Mouse (Mus musculus): ENCODE measurements at regions not wholly inside any gene's neighbourhood (a gene's known extent, or its start where the extent isn't known, plus 50 kb on each side); places are given as distances from the start of the nearest gene placed in this dataset.

DNA sequence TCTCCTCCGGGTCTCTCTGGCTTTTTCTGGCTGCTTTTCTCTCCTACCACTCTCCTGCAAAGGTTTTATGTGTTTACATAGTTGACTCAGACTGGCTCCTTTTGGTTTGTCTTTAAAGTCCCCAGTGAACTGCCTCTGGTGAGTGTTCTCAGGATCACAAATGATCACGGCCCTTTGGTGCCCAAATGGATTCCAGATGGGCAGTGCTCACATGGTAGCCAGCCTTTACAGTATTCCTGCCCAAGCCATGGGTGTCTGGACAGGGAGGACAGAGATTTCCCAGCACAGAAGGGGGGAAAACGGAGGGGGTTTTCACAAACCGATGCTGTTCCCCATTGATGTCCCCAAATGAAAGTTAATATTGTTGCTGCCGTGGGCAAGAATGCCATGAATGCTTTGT is 70.4 kb upstream of the Msx2 start:
- no peaks in the 10 kb centered on the region for H3K36me3 ChIP-seq (ENCODE audit: control insufficient read depth, insufficient read depth, low read length)
- WGBS, result 79% methylated on average over 5 of the region's 5 CpGs
- no peak overlapping the region for H3K4me3 ChIP-seq (ENCODE audit: extremely low read depth, insufficient read depth, insufficient read length)
- no peak for DNase-seq (ENCODE audit: low read depth in 1 of 2, low spot score in 2 of 2)
- H3K27me3 ChIP-seq (ENCODE audit: control insufficient read depth, insufficient read depth, low read length), result no peaks in the 10 kb centered on the region
- TF ChIP-seq POLR2A (IDR thresholded peaks at IDR 0.05; ENCODE audit: low read depth, low read length) (no peak), CTCF (IDR thresholded peaks at IDR 0.05; ENCODE audit: extremely low read depth, insufficient read depth, insufficient read length, insufficient replicate concordance) (no peak)
- H3K4me1 ChIP-seq (ENCODE audit: control insufficient read depth, insufficient read depth, insufficient read length), result no peaks in the 10 kb centered on the region
- no peak overlapping the region for H3K27ac ChIP-seq (ENCODE audit: insufficient read depth, low read length)

DNA sequence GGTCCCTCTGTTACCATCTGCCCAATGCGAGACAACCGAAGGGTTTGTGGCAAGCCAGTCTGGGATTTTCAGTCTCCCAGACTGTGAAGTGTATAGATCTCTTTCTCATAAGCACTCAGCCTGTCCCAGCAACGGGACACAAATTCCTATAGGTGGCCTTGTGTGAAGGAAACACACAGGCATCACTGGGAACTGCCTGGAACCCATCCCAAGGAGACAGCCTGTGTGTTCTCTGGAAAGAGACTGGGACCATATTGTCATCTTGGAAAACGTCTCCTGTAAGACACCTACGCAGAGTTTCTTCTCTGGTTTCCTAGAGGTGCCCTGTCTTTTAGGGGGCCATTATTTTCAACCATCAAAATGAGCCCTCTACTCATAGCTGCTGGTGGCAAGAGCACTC is 66.9 kb upstream of the Msx2 start:
- no peaks in the 10 kb centered on the region for H3K27me3 ChIP-seq (ENCODE audit: control insufficient read depth, insufficient read depth, low read length)
- no peaks in the 10 kb centered on the region for H3K36me3 ChIP-seq (ENCODE audit: control insufficient read depth, insufficient read depth, low read length)
- no peak overlapping the region for H3K4me3 ChIP-seq (ENCODE audit: extremely low read depth, insufficient read depth, insufficient read length)
- WGBS, result 88% methylated on average over 5 of the region's 5 CpGs
- H3K27ac ChIP-seq (ENCODE audit: insufficient read depth, low read length), result no peak overlapping the region
- H3K4me1 ChIP-seq (ENCODE audit: control insufficient read depth, insufficient read depth, insufficient read length), result no peaks in the 10 kb centered on the region
- TF ChIP-seq CTCF (IDR thresholded peaks at IDR 0.05; ENCODE audit: extremely low read depth, insufficient read depth, insufficient read length, insufficient replicate concordance) (no peak), POLR2A (IDR thresholded peaks at IDR 0.05; ENCODE audit: low read depth, low read length) (no peak)
- no peak for DNase-seq (ENCODE audit: low read depth in 1 of 2, low spot score in 2 of 2)

DNA sequence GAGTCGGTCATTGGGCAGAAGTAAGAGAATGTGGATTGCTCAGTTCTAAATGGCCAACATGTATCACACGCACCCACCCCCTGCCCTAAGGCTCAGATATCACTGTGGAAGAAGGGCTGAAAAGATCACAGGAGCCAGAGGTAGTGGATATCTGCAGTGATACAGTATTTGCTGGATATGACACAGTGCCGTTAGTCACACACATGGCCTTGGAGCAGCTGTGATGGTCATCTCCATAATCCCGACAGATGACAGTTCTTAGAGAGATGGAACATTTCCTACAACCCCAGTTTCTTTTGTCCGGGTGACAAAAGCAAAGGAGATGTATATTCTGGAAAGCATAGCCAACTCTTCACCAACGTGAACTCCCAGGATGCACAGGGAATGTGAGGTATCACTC is 65.1 kb upstream of the Msx2 start:
- H3K4me1 ChIP-seq (ENCODE audit: control insufficient read depth, insufficient read depth, insufficient read length), result no peaks in the 10 kb centered on the region
- H3K27me3 ChIP-seq (ENCODE audit: control insufficient read depth, insufficient read depth, low read length), result no peaks in the 10 kb centered on the region
- 90% methylated on average over 6 of the region's 6 CpGs for WGBS
- DNase-seq (ENCODE audit: low read depth in 1 of 2, low spot score in 2 of 2), result no peak
- no peak overlapping the region for H3K4me3 ChIP-seq (ENCODE audit: extremely low read depth, insufficient read depth, insufficient read length)
- no peaks in the 10 kb centered on the region for H3K36me3 ChIP-seq (ENCODE audit: control insufficient read depth, insufficient read depth, low read length)
- no peak overlapping the region for H3K27ac ChIP-seq (ENCODE audit: insufficient read depth, low read length)
- TF ChIP-seq CTCF (IDR thresholded peaks at IDR 0.05; ENCODE audit: extremely low read depth, insufficient read depth, insufficient read length, insufficient replicate concordance) (no peak), POLR2A (IDR thresholded peaks at IDR 0.05; ENCODE audit: low read depth, low read length) (no peak)

DNA sequence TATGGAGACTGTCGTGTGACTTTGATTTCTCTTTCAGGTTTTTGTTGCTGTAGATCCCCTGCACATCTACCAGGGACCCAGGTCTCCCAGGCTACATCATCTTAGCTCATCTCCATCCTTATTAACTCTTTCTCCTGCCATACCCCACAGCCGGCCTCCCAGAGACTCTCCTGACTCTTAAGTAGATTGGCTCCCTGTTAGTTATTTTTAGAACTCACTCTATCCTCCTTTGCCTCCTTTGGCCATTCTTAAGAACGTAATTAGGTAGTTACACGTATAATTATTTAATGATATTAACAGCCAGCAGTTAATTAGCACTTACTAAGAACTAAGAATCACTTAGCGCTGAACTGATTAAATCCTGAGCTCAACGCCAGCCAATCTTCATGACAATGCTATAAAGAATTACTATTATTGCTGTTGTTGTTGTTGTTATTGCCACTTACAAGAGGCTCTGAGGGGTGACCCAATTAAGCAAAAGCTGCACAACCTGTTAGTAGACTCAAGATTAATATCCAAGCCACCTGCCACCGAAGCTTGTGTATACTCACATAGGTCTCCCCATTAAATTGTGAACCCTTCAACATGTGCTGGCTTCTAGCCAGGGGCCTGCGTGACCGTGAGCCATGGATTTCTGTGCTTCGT is 63.0 kb upstream of the Msx2 start:
- H3K27ac ChIP-seq (ENCODE audit: insufficient read depth, low read length), result no peak overlapping the region
- no peaks in the 10 kb centered on the region for H3K4me1 ChIP-seq (ENCODE audit: control insufficient read depth, insufficient read depth, insufficient read length)
- H3K36me3 ChIP-seq (ENCODE audit: control insufficient read depth, insufficient read depth, low read length), result no peaks in the 10 kb centered on the region
- TF ChIP-seq CTCF (IDR thresholded peaks at IDR 0.05; ENCODE audit: extremely low read depth, insufficient read depth, insufficient read length, insufficient replicate concordance) (no peak), POLR2A (IDR thresholded peaks at IDR 0.05; ENCODE audit: low read depth, low read length) (no peak)
- no peaks in the 10 kb centered on the region for H3K27me3 ChIP-seq (ENCODE audit: control insufficient read depth, insufficient read depth, low read length)
- DNase-seq (ENCODE audit: low read depth in 1 of 2, low spot score in 2 of 2), result no peak
- 87% methylated on average over 10 of the region's 10 CpGs for WGBS
- no peak overlapping the region for H3K4me3 ChIP-seq (ENCODE audit: extremely low read depth, insufficient read depth, insufficient read length)

DNA sequence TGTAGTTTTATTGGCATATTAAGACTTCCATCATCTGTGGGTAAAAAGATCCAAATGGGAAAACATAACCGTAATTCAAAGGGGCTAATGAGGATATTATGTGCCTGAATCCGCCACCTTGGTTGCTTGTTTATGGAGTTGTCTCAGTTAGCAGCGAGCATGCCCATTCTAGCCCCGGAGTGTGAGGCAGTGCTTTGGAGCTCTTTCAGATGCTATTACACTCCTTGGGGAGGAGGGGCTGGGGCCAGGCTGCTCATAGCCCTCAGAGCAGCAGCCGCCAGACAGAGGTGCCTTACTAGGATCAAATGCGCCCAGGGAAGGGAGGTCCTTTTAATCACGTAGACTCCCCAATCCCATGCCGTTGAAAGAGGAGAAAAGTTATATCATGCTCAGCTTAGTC is 60.9 kb upstream of the Msx2 start:
- 50% methylated on average over 8 of the region's 8 CpGs for WGBS
- no peaks in the 10 kb centered on the region for H3K36me3 ChIP-seq (ENCODE audit: control insufficient read depth, insufficient read depth, low read length)
- no peak for DNase-seq (ENCODE audit: low read depth in 1 of 2, low spot score in 2 of 2)
- H3K27me3 ChIP-seq (ENCODE audit: control insufficient read depth, insufficient read depth, low read length), result no peaks in the 10 kb centered on the region
- no peak for TF ChIP-seq POLR2A (IDR thresholded peaks at IDR 0.05; ENCODE audit: low read depth, low read length)
- no peak for TF ChIP-seq CTCF (IDR thresholded peaks at IDR 0.05; ENCODE audit: extremely low read depth, insufficient read depth, insufficient read length, insufficient replicate concordance)
- H3K4me1 ChIP-seq (ENCODE audit: control insufficient read depth, insufficient read depth, insufficient read length), result no peaks in the 10 kb centered on the region
- H3K27ac ChIP-seq (ENCODE audit: insufficient read depth, low read length), result no peak overlapping the region
- H3K4me3 ChIP-seq (ENCODE audit: extremely low read depth, insufficient read depth, insufficient read length), result no peak overlapping the region

DNA sequence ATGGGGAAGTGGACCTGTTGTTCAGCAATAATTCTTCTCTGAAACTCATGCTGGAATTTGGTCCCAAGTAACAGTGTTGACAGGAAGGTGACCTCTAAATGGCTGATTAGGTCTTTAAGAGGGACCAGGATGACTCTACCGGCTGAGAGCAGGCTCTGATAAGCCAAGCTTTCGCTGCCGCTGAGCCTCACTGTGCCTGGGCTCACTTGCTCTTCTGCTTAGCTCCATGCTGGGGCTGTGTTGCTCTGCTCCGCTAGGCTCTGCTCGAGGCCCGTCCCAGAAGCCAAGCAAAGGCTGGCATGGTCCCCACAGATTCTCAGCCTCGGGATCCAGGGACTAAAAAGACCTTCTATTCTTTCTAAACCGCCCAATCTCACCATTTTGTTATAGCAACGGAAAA is 54.0 kb upstream of the Msx2 start:
- H3K4me3 ChIP-seq (ENCODE audit: extremely low read depth, insufficient read depth, insufficient read length), result no peak overlapping the region
- no peak overlapping the region for H3K27ac ChIP-seq (ENCODE audit: insufficient read depth, low read length)
- H3K4me1 ChIP-seq (ENCODE audit: control insufficient read depth, insufficient read depth, insufficient read length), result no peaks in the 10 kb centered on the region
- no peak for DNase-seq (ENCODE audit: low read depth in 1 of 2, low spot score in 2 of 2)
- H3K36me3 ChIP-seq (ENCODE audit: control insufficient read depth, insufficient read depth, low read length), result no peaks in the 10 kb centered on the region
- TF ChIP-seq CTCF (IDR thresholded peaks at IDR 0.05; ENCODE audit: extremely low read depth, insufficient read depth, insufficient read length, insufficient replicate concordance), result no peak
- TF ChIP-seq POLR2A (IDR thresholded peaks at IDR 0.05; ENCODE audit: low read depth, low read length), result no peak
- no peaks in the 10 kb centered on the region for H3K27me3 ChIP-seq (ENCODE audit: control insufficient read depth, insufficient read depth, low read length)
- WGBS, result 88% methylated on average over 9 of the region's 9 CpGs

DNA sequence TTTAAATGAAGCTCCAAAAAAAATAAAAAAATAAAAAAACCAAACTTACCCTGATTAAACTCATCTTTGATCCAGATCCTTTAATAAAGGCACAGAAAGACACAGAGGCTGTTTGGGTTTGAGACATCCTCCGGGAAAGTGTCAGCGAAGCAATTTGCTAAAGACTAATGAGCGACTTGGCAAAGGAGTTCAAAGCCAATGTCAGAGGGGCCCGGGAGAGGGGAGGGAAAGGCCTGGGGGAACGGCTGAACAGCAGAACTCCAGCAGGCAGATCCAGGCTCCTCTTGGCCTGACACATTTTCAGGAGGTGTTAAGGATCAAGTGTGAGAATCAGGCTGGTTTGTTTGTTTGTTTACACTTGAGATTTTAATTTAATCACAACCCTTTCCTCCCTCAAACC is 49.9 kb upstream of the Msx2 start:
- Histone ChIP-seq H3K27ac (ENCODE audit: insufficient read depth, low read length) (no peak overlapping the region), H3K27me3 (ENCODE audit: control insufficient read depth, insufficient read depth, low read length) (no peaks in the 10 kb centered on the region), H3K36me3 (ENCODE audit: control insufficient read depth, insufficient read depth, low read length) (no peaks in the 10 kb centered on the region), H3K4me1 (ENCODE audit: control insufficient read depth, insufficient read depth, insufficient read length) (no peaks in the 10 kb centered on the region), H3K4me3 (ENCODE audit: extremely low read depth, insufficient read depth, insufficient read length) (no peak overlapping the region)
- no peak for DNase-seq (ENCODE audit: low read depth in 1 of 2, low spot score in 2 of 2)
- TF ChIP-seq POLR2A (IDR thresholded peaks at IDR 0.05; ENCODE audit: low read depth, low read length) (no peak), CTCF (IDR thresholded peaks at IDR 0.05; ENCODE audit: extremely low read depth, insufficient read depth, insufficient read length, insufficient replicate concordance) (no peak)
- WGBS, result 37% methylated on average over 5 of the region's 5 CpGs

All from spleen, adult 2 months (tissue).